Mouse (Mus musculus) G1E (cell line): ENCODE data around the gene Cwc22.

Experiments
- CTCF ChIP-seq: IDR thresholded peaks from 2 replicates; pipeline ENCODE4 v1.5.1; 2012; ENCODE audit warnings: low read depth, low read length, inconsistent platforms, mixed read lengths
- GATA1 ChIP-seq: IDR thresholded peaks from 2 replicates; pipeline ENCODE4 v1.6.1; 2012; ENCODE audit warnings: borderline replicate concordance, low read length, inconsistent platforms, mixed read lengths
- GATA2 ChIP-seq: IDR thresholded peaks from 2 replicates; pipeline ENCODE4 v1.6.1; 2012; ENCODE audit warnings: low read depth, low read length, inconsistent platforms, borderline replicate concordance
- POLR2AphosphoS5 ChIP-seq: IDR thresholded peaks from 2 replicates; pipeline ENCODE4 v1.6.1; 2012; ENCODE audit warnings: low read depth, low read length, inconsistent platforms; ENCODE audit not compliant: insufficient replicate concordance
- TAL1 ChIP-seq: conservative IDR thresholded peaks from 2 replicates; pipeline ENCODE4 v1.6.1; 2012; ENCODE audit warnings: low read depth, low read length, inconsistent platforms, mixed read lengths

- no peak for TF ChIP-seq TAL1
- no peak for TF ChIP-seq CTCF
- TF ChIP-seq GATA1: no peak
- no peak for TF ChIP-seq POLR2AphosphoS5
- no peak for TF ChIP-seq GATA2
Measured at GRCm38 (mm10) chr2:77911452-77911851, 34.7 kb downstream of the Cwc22 start.
